Mouse (Mus musculus) bone marrow macrophage, adult 2 months (primary cell): ENCODE measurements at regions not wholly inside any gene's neighbourhood (a gene's known extent, or its start where the extent isn't known, plus 50 kb on each side); places are given as distances from the start of the nearest gene placed in this dataset.
"Not testable (repeated sequence)": the region's sequence is repeated elsewhere in the genome, so short reads cannot be mapped to it uniquely, and the experiment has no call there.

ENCODE experiments used
- H3K27ac ChIP-seq: 2 replicates; pipeline ENCODE4 v1.5.1; 2012; ENCODE audit warnings: low read depth, low read length; ENCODE audit not compliant: insufficient read depth
- H3K4me1 ChIP-seq: 2 replicates; pipeline ENCODE4 v1.6.1; 2012; ENCODE audit warnings: low read length; ENCODE audit not compliant: control insufficient read depth, insufficient read depth
- H3K4me3 ChIP-seq: 2 replicates; pipeline ENCODE4 v1.5.1; 2012; ENCODE audit warnings: mild to moderate bottlenecking, low read length, moderate library complexity; ENCODE audit not compliant: insufficient read depth
- CTCF ChIP-seq: IDR thresholded peaks from 2 replicates; pipeline ENCODE4 v1.5.1; 2012; ENCODE audit warnings: low read depth, mild to moderate bottlenecking, low read length, moderate library complexity
- POLR2A ChIP-seq: IDR thresholded peaks from 2 replicates; pipeline ENCODE4 v1.6.1; 2012; ENCODE audit warnings: mild to moderate bottlenecking, low read depth, low read length, borderline replicate concordance

DNA sequence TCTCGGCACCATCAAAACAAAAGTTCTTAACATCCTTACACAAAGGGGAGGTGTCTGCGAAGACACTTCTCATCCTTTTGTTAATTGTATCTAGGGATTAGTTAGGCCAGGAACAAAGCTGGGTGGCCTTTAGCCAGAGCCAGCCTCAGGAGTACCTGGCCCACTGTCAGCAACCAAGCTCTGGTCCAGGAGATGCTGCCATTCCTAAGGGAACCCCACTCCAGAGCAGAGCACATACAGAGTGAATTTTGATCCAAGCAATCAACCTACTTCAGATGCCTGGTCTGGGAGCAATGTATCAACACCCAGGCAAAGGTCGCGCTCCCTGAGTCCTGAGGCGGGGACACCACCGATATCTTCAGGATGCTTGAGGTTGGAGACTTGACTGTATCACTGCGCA, 97.5 kb downstream of the 1700129C05Rik start:
- H3K4me3 ChIP-seq: no peak overlapping the region
- H3K27ac ChIP-seq: no peak overlapping the region
- H3K4me1 ChIP-seq: no peaks in the 10 kb centered on the region
- TF ChIP-seq CTCF (no peak), POLR2A (no peak)

DNA sequence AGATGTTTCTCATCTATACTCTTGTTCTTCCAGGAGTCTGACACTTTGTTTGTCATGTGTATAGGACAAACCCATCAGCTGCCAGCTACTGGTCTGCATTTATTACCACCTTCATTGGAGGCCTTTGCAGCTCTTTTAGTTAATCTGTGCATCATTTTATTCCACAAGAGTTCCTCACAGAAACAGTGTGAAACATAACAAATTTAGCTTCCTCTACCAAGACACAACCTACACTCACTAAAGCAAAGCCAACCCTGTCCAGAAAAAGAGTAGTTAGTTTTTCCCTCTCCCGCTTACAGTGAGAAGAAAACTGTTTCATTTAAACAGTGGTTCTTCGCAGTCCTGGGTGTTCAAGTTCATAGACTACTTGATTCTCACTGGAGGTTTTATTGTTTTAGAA, 100.5 kb downstream of the 1700129C05Rik start:
- H3K4me1 ChIP-seq: no peaks in the 10 kb centered on the region
- H3K27ac ChIP-seq: no peak overlapping the region
- TF ChIP-seq CTCF (no peak), POLR2A (no peak)
- H3K4me3 ChIP-seq: no peak overlapping the region

DNA sequence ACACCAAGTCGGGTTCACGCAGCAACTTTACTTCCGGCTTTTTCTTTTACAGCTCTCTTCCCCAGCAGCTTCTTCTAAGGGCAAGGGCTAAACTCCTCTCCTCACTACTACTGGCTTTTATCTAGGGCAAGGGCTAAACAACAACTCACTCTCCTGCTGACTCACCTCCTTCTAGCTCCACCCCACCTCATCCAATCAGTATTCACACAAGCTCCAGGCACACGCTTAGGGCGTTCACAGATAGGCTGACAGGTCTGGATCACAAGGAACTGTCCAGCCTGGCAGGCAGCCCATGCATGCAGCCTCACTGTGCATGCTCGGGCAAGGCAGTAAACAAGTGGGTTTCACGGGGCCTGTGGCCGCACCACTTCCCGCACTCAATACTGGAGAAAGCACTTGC, 116.9 kb downstream of the 1700129C05Rik start:
- not testable (repeated sequence) for H3K4me3 ChIP-seq, H3K4me1 ChIP-seq, H3K27ac ChIP-seq

DNA sequence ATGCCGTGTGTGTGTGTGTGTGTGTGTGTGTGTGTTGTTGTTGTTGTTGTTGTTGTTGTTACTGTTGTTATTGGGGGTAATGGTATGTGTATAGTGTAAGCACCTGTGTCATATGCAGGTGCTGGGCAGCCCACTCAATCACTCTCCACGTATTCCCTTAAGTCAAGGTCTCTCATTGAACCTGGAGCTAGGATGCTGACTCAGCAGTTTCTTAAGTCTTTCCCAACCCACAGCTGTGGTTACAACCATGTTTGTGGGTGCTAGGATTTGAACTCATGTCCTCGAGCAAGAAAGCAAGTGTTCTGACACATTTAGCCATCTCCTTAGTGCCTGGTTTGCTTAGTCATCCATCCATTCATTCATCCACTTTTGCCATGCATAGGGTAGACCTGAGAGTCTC, 133.2 kb downstream of the 1700129C05Rik start:
- TF ChIP-seq CTCF: no peak
- TF ChIP-seq POLR2A: no peak
- Histone ChIP-seq H3K4me3 (no peak overlapping the region), H3K27ac (no peak overlapping the region), H3K4me1 (no peaks in the 10 kb centered on the region)

DNA sequence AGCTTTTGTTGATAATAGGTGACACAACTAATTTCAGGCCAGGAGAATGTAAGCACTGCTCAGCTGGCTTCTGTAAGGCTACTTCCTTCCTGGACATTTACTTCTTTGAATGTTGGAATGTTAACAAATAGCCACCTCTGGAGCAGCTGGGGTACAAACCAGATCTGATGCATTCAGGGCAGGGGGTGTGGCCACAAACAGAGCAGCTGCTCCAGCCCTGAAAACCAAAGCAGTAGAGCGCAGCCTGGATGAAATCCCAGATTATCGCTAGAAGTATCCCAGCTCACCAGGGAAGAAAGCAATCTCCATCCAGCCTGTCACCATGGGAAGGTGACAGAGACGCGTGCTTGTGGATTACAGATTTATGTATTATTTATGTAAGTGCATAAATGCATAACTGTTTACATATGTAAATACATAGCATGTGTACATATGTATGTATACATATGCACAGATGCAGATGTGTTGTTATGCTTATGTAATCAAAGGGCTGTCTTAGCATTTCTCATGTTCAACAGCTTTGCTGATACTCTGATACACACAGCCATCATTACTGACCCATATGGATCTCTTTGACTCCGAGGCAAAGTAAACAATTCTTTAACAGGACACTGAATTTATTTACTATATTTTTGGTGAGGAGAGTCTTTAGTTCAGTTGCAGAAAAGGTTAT, 143.5 kb downstream of the 1700129C05Rik start:
- H3K4me1 ChIP-seq: no peaks in the 10 kb centered on the region
- no peak overlapping the region for H3K27ac ChIP-seq
- TF ChIP-seq CTCF (no peak), POLR2A (no peak)
- H3K4me3 ChIP-seq: no peak overlapping the region

DNA sequence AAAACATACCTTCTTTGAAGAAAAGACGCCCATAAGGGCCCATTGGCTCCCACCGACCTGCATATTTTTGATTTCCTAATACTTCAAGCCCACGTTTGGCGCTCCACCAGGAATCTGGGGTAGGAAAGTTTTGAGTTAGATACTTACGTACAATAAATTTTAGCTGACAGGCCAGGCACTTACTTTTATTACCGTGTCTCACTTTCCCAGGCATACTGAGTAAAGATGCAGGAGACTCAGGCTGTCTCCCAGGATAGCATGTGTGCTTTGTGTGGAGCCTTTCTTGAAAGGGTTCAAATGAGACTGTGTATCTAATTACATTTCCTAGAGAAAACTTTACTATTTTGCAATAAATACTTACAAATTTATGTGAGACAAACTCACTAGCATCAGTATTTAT, 147.7 kb downstream of the 1700129C05Rik start:
- TF ChIP-seq CTCF (no peak), POLR2A (no peak)
- Histone ChIP-seq H3K27ac (no peak overlapping the region), H3K4me3 (no peak overlapping the region), H3K4me1 (no peaks in the 10 kb centered on the region)

DNA sequence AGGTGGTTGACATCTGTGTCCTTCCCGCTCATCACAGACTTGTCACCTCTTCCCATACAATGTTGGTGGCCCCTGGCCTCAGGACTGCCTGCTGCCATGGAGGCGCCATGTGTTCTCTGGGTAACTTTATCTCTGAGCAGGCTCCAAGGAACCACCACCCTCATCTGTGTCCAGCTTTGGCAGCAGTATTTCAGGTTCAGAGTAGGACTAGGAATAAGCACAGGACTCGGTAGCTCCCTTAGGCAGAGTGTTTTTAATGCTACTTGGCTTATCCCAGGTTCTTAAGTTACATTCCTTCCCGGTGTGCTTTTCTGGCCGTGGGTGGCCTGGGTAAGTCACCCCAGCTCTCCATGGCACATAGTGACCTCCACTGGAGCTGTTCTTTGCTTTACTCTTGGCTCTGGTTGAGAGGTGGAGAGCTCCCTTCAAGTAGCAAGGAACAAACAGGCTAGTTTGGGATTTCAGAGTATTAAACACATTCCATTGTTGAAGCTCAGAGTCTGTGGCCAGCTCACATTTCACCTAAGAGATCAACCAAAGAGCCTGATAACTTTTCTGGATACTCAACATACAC, 153.0 kb downstream of the 1700129C05Rik start:
- Histone ChIP-seq H3K4me3 (no peak overlapping the region), H3K27ac (no peak overlapping the region), H3K4me1 (no peaks in the 10 kb centered on the region)
- no peak for TF ChIP-seq POLR2A
- TF ChIP-seq CTCF: no peak

DNA sequence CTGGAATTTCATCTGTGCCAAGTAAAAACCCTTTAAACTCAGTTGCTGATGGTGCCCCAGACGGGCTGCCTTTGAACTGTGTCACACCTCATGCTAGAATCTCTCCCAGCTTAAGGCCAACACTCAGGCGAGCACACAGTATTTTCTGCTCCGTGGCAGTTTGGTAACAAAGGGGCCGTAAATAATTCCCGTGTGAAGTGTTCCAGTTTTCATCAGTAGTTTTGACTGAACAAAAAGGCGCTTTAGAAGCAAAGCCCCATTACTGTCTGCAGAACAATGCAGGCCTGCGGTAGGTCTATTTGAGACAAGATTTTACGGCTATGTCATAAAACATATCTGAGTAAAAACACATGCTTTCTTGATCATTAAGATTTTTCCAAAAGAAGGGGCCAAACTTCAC, 155.0 kb downstream of the 1700129C05Rik start:
- TF ChIP-seq CTCF (no peak), POLR2A (no peak)
- no peaks in the 10 kb centered on the region for H3K4me1 ChIP-seq
- H3K4me3 ChIP-seq: no peak overlapping the region
- no peak overlapping the region for H3K27ac ChIP-seq

DNA sequence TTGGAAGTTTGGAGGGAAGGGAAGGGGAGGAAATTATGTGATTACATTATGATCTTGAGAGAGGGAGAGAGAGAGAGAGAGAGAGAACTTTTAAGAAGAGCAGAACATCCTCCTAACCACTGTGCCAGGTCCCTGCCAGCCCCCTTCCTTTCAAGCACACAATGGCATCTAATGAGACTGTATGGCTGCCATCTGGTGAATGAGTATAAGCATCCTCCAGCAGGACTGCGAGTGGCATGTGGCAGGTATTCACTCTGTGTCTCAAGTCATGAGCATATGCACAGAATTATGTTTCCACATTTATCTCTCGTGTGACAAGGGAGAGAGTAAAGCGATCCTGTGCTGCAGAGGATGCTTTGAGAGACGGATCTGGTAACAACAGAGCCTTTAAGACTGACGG, 156.9 kb downstream of the 1700129C05Rik start:
- H3K27ac ChIP-seq: no peak overlapping the region
- no peak overlapping the region for H3K4me3 ChIP-seq
- TF ChIP-seq POLR2A: no peak
- no peak for TF ChIP-seq CTCF
- H3K4me1 ChIP-seq: no peaks in the 10 kb centered on the region

DNA sequence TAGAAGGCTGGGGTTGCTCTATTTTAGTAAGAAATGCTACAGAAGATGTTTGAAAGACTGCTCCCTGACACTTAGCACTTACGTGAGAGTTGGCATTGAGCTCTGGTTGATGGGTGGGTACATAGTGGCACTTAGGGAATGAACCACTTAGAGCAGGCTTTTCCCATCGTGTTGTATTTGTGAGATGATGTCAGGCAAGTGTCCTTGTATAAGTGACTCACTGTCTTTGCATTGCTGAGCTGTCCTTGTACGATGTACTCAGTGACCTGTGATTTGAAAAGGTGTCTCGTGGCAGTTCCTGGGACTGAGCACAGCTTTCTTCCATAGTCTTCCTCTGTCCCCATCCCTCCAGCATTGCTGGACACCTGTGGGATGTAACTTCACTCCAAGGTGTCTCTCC, 165.9 kb downstream of the 1700129C05Rik start:
- H3K4me1 ChIP-seq: no peaks in the 10 kb centered on the region
- no peak for TF ChIP-seq CTCF
- TF ChIP-seq POLR2A: no peak
- H3K4me3 ChIP-seq: no peak overlapping the region
- no peak overlapping the region for H3K27ac ChIP-seq

DNA sequence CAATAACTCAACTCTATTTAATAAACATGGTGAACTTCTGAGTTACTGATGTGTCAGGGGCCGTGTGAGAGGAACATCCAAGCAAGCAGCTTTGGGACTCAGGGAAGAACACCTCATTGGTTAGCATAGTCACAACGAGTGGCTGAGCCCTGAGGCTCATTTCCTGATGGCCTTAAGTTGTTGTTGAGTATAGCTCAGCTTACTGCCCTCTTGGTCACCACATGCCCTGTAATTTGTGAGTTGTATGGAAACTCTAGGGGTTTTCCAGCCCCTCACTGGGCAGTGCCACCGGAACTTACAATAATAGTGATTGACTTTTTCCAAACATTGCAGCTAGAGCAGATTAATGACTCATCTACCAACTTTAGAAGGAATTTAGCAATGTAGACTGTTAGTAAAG, 173.4 kb downstream of the 1700129C05Rik start:
- H3K27ac ChIP-seq: no peak overlapping the region
- no peak for TF ChIP-seq POLR2A
- H3K4me3 ChIP-seq: no peak overlapping the region
- H3K4me1 ChIP-seq: no peaks in the 10 kb centered on the region
